ENCODE assay signal across 14 mouse cellular contexts in the genomic region with DNA sequence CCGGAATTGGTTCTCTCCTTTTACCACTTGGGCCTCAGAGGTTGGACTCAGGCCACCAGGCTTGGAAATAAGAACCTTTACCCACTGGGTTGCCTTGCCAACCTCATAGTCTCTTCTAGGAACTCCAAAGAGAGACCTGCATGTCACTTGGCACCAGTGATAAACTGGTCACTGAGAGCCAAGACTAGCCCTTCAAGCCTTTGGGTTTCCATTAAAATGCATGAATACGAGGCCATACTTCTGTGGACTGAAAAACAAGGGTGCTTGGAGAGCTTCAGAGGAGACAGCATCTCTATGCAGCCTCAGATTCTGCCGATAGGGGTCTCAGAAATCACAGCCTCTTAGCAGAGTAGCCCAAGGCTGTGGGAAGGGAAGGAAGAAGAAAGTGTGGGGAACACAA. TPM values are rescaled to one million over a fixed set of nuclear protein-coding genes. Genes with fewer than 3 reads are reported as not detected.
DNase-seq lines count a peak whose midpoint lies in the region; ATAC-seq and TF ChIP-seq lines count a peak whose summit lies in the region.
"Had no signal": no experiment of that assay in that cellular context is flagged by ENCODE, and none has a peak within 500 bp of the region (broad histone marks: within the 10 kb centered on the region; RNA-seq: fewer than 3 reads in every experiment).

No protein-coding gene starts in this region.

- 0 out of 2 replicates have a peak, but pooled peaks have one; percentile 11 for TF ChIP-seq CTCF in lung, postnatal 0 days (IDR thresholded peaks at IDR 0.05)

- no peaks in the 10 kb centered on the region for H3K9me3 ChIP-seq in lung, postnatal 0 days (ENCODE audit: low read length)
- H3K9me3 ChIP-seq: embryonic facial prominence, embryonic 12.5 days; liver, embryonic 15.5 days had no signal

- 73% methylated on average over 3 of the region's 3 CpGs for WGBS in lung, postnatal 0 days

- H3K36me3 ChIP-seq in lung, postnatal 0 days (ENCODE audit: insufficient read depth, low read length) = no peaks in the 10 kb centered on the region
- H3K36me3 ChIP-seq: embryonic facial prominence, embryonic 12.5 days; liver, embryonic 15.5 days had no signal

- DNase-seq in adrenal gland, postnatal 14 days = peak; percentile 58
- DNase-seq in adrenal gland, adult 2 months = no peak
- DNase-seq in kidney, adult 18-20 months = peak; percentile 61
- DNase-seq in kidney, postnatal 4 days = no peak
- DNase-seq in lung, postnatal 0 days (ENCODE audit: low spot score) = no peak
- DNase-seq in lung, postnatal 25 days (ENCODE audit: low spot score) = no peak
- DNase-seq in kidney, postnatal 36 days = peak; percentile 62 to 77
- DNase-seq: heart, adult 2 months; heart, postnatal 14 days; thymus, adult 18-20 months had no signal

- ATAC-seq in lung, postnatal 0 days = no peak
- ATAC-seq in erythroblast, adult 5-6 weeks (replicated peaks; ENCODE audit: low FRiP score, poor library complexity, severe bottlenecking) = no peak

- H3K9ac ChIP-seq in lung, postnatal 0 days (replicated peaks; ENCODE audit: low read depth) = no peak overlapping the region
- H3K9ac ChIP-seq: embryonic facial prominence, embryonic 12.5 days; liver, embryonic 15.5 days had no signal

- H3K27ac ChIP-seq in lung, postnatal 0 days (ENCODE audit: low read length) = no peak overlapping the region
- H3K27ac ChIP-seq: embryonic facial prominence, embryonic 12.5 days; heart, adult 2 months; liver, embryonic 15.5 days; macrophage had no signal

- peaks cover 6% of the 10 kb centered on the region for H3K4me1 ChIP-seq in lung, postnatal 0 days (ENCODE audit: insufficient read depth, low read depth, low read length)
- H3K4me1 ChIP-seq: embryonic facial prominence, embryonic 12.5 days had no signal

- H3K4me3 ChIP-seq in lung, postnatal 0 days (ENCODE audit: low read depth, low read length) = no peak overlapping the region
- H3K4me3 ChIP-seq: embryonic facial prominence, embryonic 12.5 days; heart, adult 2 months; liver, embryonic 15.5 days had no signal

- no peak overlapping the region for H3K4me2 ChIP-seq in lung, postnatal 0 days (replicated peaks; ENCODE audit: low read depth, low read length)
- H3K4me2 ChIP-seq: embryonic facial prominence, embryonic 12.5 days; liver, embryonic 15.5 days had no signal

- no peak for TF ChIP-seq EP300 in lung, postnatal 0 days (IDR thresholded peaks at IDR 0.05)

- H3K27me3 ChIP-seq in lung, postnatal 0 days (replicated peaks; ENCODE audit: insufficient read depth, low read length) = no peaks in the 10 kb centered on the region
- H3K27me3 ChIP-seq: liver, embryonic 15.5 days had no signal

RNA-seq across cellular contexts. Expression of a gene that starts 38.3 kb away (rescaled TPM):
- 206 and 229 TPM in 2 replicates for total RNA-seq in adrenal gland, postnatal 14 days (2021)
- 100 to 1,000 TPM; 171 to 206 TPM for total RNA-seq in adrenal gland, adult 2 months (2021)
- polyA plus RNA-seq in adrenal gland, adult 2 months (2012; rRNA removed) = 1,002 and 1,582 TPM in 2 replicates
- polyA plus RNA-seq in lung, postnatal 0 days (2015; fragmentation: Nextera tagmentation; extraction: Ambion mirVana) = 138 and 155 TPM in 2 replicates
- 14.4 and 15.8 TPM in 2 replicates for total RNA-seq in erythroblast, adult 5-6 weeks (2015; ENCODE audit: low replicate concordance)
- total RNA-seq in erythroblast, adult 5-6 weeks (2017; ENCODE audit: low replicate concordance) = 42.5 and 56.2 TPM in 2 replicates

Comparison
In these comparisons a context has a peak if more than half of its experiments do, and no peak if none do; other contexts are left out.
1. DNase-seq: peak in adrenal gland, postnatal 14 days (single experiment), kidney, adult 18-20 months (single experiment) and kidney, postnatal 36 days (2 of 2); none in adrenal gland, adult 2 months (single experiment), kidney, postnatal 4 days (0 of 2), lung, postnatal 0 days (single experiment) and lung, postnatal 25 days (single experiment).